Mouse (Mus musculus) fibroblast of lung, adult 2 months (primary cell): ENCODE data around the gene Snx5.

Experiments
- DNase-seq: peaks from one replicate; pipeline ENCODE4 v3.0.0-alpha.2; 2011; ENCODE audit warnings: low read depth

Gene Snx5

GRCm38 (mm10) chr2:144228521-144229346, 42.0 kb downstream of the Snx5 start:
- DNase-seq: no peak

GRCm38 (mm10) chr2:144226906-144227586, 43.7 kb downstream of the Snx5 start:
- no peak for DNase-seq

GRCm38 (mm10) chr2:144224351-144224750, 46.4 kb downstream of the Snx5 start:
- DNase-seq: peak; percentile 42

GRCm38 (mm10) chr2:144215601-144216000, 55.1 kb downstream of the Snx5 start:
- DNase-seq: no peak

GRCm38 (mm10) chr2:144215195-144215594, 55.5 kb downstream of the Snx5 start:
- no peak for DNase-seq

- no peak for DNase-seq
Measured at GRCm38 (mm10) chr2:144214508-144215185, 56.1 kb downstream of the Snx5 start.

- DNase-seq: no peak
Measured at GRCm38 (mm10) chr2:144213803-144214202, 56.9 kb downstream of the Snx5 start.

- no peak for DNase-seq
Measured at GRCm38 (mm10) chr2:144209425-144209824, 61.3 kb downstream of the Snx5 start.

GRCm38 (mm10) chr2:144207365-144207764, 63.3 kb downstream of the Snx5 start:
- no peak for DNase-seq

GRCm38 (mm10) chr2:144203001-144203400, 67.7 kb downstream of the Snx5 start:
- no peak for DNase-seq

GRCm38 (mm10) chr2:144202567-144202966, 68.1 kb downstream of the Snx5 start:
- no peak for DNase-seq

- no peak for DNase-seq
Measured at GRCm38 (mm10) chr2:144202151-144202550, 68.6 kb downstream of the Snx5 start.
